13 mouse cellular contexts compared by ENCODE assay signal in the genomic region with DNA sequence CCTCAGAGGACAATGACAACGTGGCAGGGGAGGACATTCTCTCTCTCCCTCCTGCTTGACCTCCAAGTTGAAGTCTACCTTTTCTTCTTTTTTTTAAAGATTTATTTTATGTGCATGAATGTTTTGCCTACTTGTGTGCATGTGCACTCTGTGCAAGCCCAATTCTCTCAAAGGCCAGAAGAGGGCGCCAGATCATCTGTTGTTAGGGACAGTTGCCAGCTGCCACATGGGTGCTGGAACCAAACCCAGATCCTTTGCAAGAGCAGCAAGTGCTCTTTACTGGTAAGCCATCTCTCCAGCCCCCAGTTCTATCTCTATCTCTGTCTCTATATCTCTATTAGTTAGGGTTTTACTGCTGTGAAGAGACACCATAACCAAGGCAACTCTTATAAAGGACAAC.
DNase-seq lines count a peak whose midpoint lies in the region; TF ChIP-seq lines count a peak whose summit lies in the region.
"Had no signal": no experiment of that assay in that cellular context is flagged by ENCODE, and none has a peak within 500 bp of the region (broad histone marks: within the 10 kb centered on the region; RNA-seq: fewer than 3 reads in every experiment).

No protein-coding gene starts in this region.

- DNase-seq in kidney, adult 2 months = no peak
- no peak for DNase-seq in kidney, adult 8-10 months
- DNase-seq in thymus, postnatal 4 days = peak; percentile 35
- DNase-seq in thymus, postnatal 10 days (ENCODE audit: low spot score in 2 of 2) = no peak
- DNase-seq in c-Kit-positive CD71-positive TER-119-negative erythroid progenitor cells, embryonic 14.5 days (ENCODE audit: low read depth) = peak; percentile 15
- DNase-seq in ovary, postnatal 14 days (ENCODE audit: low spot score) = no peak
- DNase-seq in layer of hippocampus, postnatal 10 days (ENCODE audit: low spot score in 2 of 2) = no peak
- DNase-seq in forebrain, embryonic 10.5 days (ENCODE audit: extremely low spot score, low spot score) = no peak
- DNase-seq: gastrocnemius, postnatal 36 days; left cerebral cortex, postnatal 4 days had no signal

- H3K4me3 ChIP-seq in kidney, adult 2 months (ENCODE audit: insufficient read depth, low read depth, low read length) = no peak overlapping the region
- no peak overlapping the region for H3K4me3 ChIP-seq in forebrain, embryonic 10.5 days
- H3K4me3 ChIP-seq: hindbrain, embryonic 10.5 days; myocyte had no signal

- WGBS in kidney, adult 2 months = 57% methylated on average over 2 of the region's 2 CpGs
- 29% methylated on average over 2 of the region's 2 CpGs for WGBS in forebrain, embryonic 10.5 days

- no peaks in the 10 kb centered on the region for H3K9me3 ChIP-seq in forebrain, embryonic 10.5 days

- TF ChIP-seq POLR2A in kidney, adult 2 months (IDR thresholded peaks at IDR 0.05; ENCODE audit: low read depth, low read length) = no peak

- no peaks in the 10 kb centered on the region for H3K36me3 ChIP-seq in kidney, adult 2 months (ENCODE audit: control insufficient read depth, insufficient read depth, low read length)
- no peaks in the 10 kb centered on the region for H3K36me3 ChIP-seq in forebrain, embryonic 10.5 days (replicated peaks)
- H3K36me3 ChIP-seq: hindbrain, embryonic 10.5 days had no signal

- no peak overlapping the region for H3K27ac ChIP-seq in kidney, adult 2 months (ENCODE audit: insufficient read depth, low read depth, low read length)
- no peak overlapping the region for H3K27ac ChIP-seq in forebrain, embryonic 10.5 days
- H3K27ac ChIP-seq: hindbrain, embryonic 10.5 days; macrophage had no signal

- peak; percentile 45 for TF ChIP-seq CTCF in kidney, adult 2 months (conservative IDR thresholded peaks at IDR 0.05; ENCODE audit: insufficient read depth, insufficient read length, low read depth, low read length)

- no peaks in the 10 kb centered on the region for H3K27me3 ChIP-seq in kidney, adult 2 months (replicated peaks; ENCODE audit: control insufficient read depth, insufficient read depth, low read length)
- H3K27me3 ChIP-seq in forebrain, embryonic 10.5 days (ENCODE audit: poor library complexity, severe bottlenecking) = no peaks in the 10 kb centered on the region

- H3K4me1 ChIP-seq in kidney, adult 2 months (ENCODE audit: control insufficient read depth, insufficient read depth, low read length) = 0 out of 2 replicates have a peak, but pooled peaks cover 3% of the 10 kb centered on the region
- peaks cover 16% of the 10 kb centered on the region for H3K4me1 ChIP-seq in forebrain, embryonic 10.5 days

Comparison
In these comparisons a context has a peak if more than half of its experiments do, and no peak if none do; other contexts are left out.
1. DNase-seq: peak in thymus, postnatal 4 days (single experiment) and c-Kit-positive CD71-positive TER-119-negative erythroid progenitor cells, embryonic 14.5 days (single experiment); none in kidney, adult 2 months (single experiment), kidney, adult 8-10 months (0 of 2), thymus, postnatal 10 days (0 of 2), ovary, postnatal 14 days (single experiment), layer of hippocampus, postnatal 10 days (0 of 2) and forebrain, embryonic 10.5 days (single experiment).